Mouse (Mus musculus) limb, embryonic 10.5 days (tissue): ENCODE results near the gene Unc45a. TPM values are rescaled to one million over a fixed set of nuclear protein-coding genes. Genes with fewer than 3 reads are reported as not detected.
A peak's percentile ranks its signal among the peaks of the same experiment; 100 is the strongest.

Experiments
- DNase-seq: peaks from one replicate; pipeline ENCODE4 v3.0.0-alpha.2; 2017; ENCODE audit warnings: low spot score
- H3K27ac ChIP-seq: fragments of 300-500 bp; sonication (generic); 2 replicates; pipeline ENCODE4 v1.5.1; 2016; ENCODE audit warnings: mild to moderate bottlenecking
- H3K27me3 ChIP-seq: fragments of 300-500 bp; sonication (generic); 2 replicates; pipeline ENCODE4 v1.6.1; 2016; ENCODE audit warnings: low read depth, mild to moderate bottlenecking; ENCODE audit not compliant: poor library complexity, severe bottlenecking
- H3K36me3 ChIP-seq: fragments of 300-500 bp; sonication (generic); 2 replicates; pipeline ENCODE4 v1.6.1; 2016; ENCODE audit warnings: mild to moderate bottlenecking, moderate library complexity
- H3K4me1 ChIP-seq: fragments of 300-500 bp; sonication (generic); 2 replicates; pipeline ENCODE4 v1.6.1; 2016
- H3K4me3 ChIP-seq: fragments of 300-500 bp; sonication (generic); 2 replicates; pipeline ENCODE4 v1.5.1; 2016; ENCODE audit warnings: mild to moderate bottlenecking, moderate library complexity
- H3K9me3 ChIP-seq: fragments of 300-500 bp; sonication (generic); replicated peaks from 2 replicates; pipeline ENCODE4 v1.6.1; 2016; ENCODE audit warnings: mild to moderate bottlenecking
- WGBS: fragments of 180-500 bp; shearing (Covaris S2); methylation state at CpG from one replicate; pipeline ENCODE4 v1.1.7; 2016; 5-methylcytosine and 5-hydroxymethylcytosine counted together
- polyA plus RNA-seq: library from polyadenylated mRNA; unstranded; fragments of >200 nt; fragmentation: Nextera tagmentation; extraction: Ambion mirVana; gene quantifications from 2 replicates; pipeline ENCODE4 v1.2.1, GENCODE M21; 2016

Unc45a gene
- polyA plus RNA-seq, 1 experiment from 2014 or later = 51.8 TPM

DNA sequence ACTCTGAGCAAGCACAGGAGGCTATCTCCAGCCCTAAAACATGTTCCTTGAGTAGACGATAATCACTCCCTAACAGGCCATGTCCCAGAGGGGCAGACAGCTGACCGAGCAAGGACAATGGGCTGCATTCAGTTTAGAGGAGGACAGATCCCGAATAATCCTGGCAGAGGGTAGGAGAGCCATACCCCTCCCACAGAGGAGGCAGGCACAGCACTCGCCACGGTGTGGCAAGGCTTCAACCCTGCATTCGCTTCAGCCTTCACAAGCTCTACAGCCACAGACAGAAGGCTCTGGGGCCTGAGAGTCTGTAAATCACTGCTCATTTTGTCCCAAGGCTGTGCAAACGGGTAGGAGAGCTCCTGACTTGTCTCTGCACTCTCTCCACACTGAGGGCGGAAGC lies 16.4 kb upstream of the Unc45a start:
- H3K4me1 ChIP-seq = no peaks in the 10 kb centered on the region
- H3K27ac ChIP-seq = no peak overlapping the region
- H3K36me3 ChIP-seq = peaks cover 94% of the 10 kb centered on the region
- H3K4me3 ChIP-seq = no peak overlapping the region
- no peaks in the 10 kb centered on the region for H3K27me3 ChIP-seq
- DNase-seq = no peak
- no peaks in the 10 kb centered on the region for H3K9me3 ChIP-seq
- WGBS = 79% methylated on average over 8 of the region's 8 CpGs

DNA sequence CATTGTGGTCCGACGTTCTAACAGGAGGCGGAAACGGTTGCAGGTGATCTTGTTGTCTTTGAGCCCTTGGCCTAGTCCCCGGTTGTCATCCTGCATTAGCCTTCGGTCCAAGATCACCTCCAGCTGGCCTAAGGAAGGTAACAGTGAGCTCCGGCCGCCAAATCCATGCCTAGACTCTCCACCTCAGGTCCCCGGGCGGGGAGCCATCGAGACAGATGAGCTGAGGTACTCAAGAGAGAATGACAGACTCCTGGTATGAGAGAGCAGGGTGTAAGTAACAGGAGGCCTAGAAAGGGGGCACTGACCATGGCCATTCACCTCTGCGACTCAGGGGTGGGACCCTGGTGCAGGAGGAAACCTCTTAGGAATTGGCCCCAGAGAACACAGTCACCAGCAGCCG lies 15.5 kb upstream of the Unc45a start:
- Histone ChIP-seq H3K4me1 (no peaks in the 10 kb centered on the region), H3K36me3 (peaks cover 92% of the 10 kb centered on the region), H3K9me3 (no peaks in the 10 kb centered on the region), H3K4me3 (no peak overlapping the region), H3K27ac (no peak overlapping the region), H3K27me3 (no peaks in the 10 kb centered on the region)
- DNase-seq = no peak
- WGBS = 92% methylated on average over 13 of the region's 13 CpGs

DNA sequence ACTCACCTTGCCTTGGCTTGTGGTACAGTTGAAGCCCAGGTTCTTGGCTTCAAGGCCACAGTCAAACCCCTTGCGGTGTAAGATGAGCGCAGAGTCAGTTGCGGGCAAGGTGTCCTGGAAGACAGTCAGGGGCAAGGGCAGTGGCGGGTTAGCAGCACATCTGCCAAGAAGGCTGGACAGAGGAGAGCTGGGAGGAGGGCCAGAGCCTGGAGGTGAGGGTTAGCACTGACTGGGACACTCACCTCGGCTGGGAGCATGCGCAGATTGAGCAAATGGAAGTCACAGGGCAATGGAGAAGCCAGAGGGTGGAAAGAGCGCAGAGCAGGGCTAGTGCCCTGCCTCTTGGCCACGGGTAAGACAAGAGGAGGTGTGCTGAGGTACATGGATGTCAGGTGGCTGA lies 12.1 kb upstream of the Unc45a start:
- WGBS = 93% methylated on average over 8 of the region's 8 CpGs
- peaks cover 73% of the 10 kb centered on the region for H3K36me3 ChIP-seq
- H3K27ac ChIP-seq = no peak overlapping the region
- H3K4me1 ChIP-seq = peaks cover 4% of the 10 kb centered on the region
- no peaks in the 10 kb centered on the region for H3K9me3 ChIP-seq
- H3K27me3 ChIP-seq = no peaks in the 10 kb centered on the region
- H3K4me3 ChIP-seq = no peak overlapping the region
- no peak for DNase-seq

DNA sequence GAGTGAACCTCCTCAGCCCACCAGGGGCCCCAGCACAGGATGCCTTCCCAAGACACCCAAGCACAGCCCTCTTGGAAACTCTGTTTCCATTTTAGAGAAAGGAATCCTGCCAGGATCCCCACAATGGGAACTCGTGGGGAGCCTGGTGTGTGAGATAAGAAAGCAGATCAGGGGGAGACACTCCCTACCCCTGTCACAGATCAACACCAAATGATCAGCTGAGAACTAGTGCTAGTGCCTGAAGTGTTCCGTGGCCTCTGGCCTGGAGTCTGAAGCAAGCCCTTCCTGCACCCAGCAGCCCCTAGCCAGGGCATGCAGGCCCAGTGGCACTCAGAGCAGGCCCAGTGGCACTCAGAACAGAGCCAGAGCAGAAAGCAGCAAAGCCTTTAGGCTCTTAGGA lies 10.0 kb upstream of the Unc45a start:
- Histone ChIP-seq H3K27me3 (no peaks in the 10 kb centered on the region), H3K4me1 (peaks cover 17% of the 10 kb centered on the region), H3K9me3 (no peaks in the 10 kb centered on the region), H3K27ac (no peak overlapping the region), H3K4me3 (no peak overlapping the region), H3K36me3 (peaks cover 57% of the 10 kb centered on the region)
- no peak for DNase-seq
- WGBS = 80% methylated on average over 2 of the region's 2 CpGs

DNA sequence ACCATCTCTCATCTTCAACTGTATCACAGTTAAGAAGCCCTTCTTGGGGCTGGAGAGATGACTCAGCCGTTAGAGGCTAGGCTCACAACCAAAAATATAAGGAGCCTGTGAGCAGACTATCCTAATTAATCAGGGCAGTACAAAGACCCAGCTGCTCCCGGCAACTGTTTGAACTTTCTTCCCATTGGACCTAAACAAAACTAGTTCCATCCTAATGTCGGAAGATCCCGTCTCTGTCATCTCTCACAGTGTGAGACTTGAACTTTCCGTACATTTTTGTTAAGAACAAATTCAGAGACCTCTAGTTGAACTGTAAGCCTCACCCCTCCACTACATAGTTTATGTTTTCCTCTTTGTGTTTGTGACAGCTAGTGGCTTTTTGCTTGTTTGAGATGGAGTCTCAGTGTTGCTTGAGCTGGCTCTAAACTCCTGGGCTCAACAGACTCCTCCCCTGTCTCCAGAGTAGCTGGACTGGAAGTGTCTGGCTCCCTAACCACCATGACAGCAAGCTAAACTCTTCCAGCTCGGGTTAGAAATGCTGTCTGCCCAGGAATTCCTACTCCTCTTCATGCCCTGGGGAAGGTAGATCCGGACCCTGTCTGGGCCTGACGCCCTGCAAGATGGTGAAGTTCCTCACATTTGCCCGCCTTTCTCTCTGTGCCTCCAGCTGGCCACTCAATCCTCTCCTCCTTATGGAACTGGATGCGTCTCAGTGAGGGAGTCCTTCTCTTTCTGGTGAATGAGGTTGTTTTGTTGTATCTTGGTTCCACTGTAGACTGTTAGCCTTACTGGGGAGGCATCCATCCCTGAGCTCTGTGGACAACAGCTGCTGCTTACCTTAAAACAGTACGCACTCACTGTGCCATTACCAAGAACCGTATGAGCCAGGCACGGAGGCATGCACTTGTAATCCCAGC lies 7.1 kb upstream of the Unc45a start:
- 70% methylated on average over 13 of the region's 13 CpGs for WGBS
- H3K4me3 ChIP-seq = no peak overlapping the region
- peak overlapping the region; percentile 3; the same call in 1 of the 2 replicates for H3K27ac ChIP-seq
- no peak for DNase-seq
- no peaks in the 10 kb centered on the region; the same call in 1 of the 2 replicates for H3K9me3 ChIP-seq
- H3K27me3 ChIP-seq = no peaks in the 10 kb centered on the region
- H3K4me1 ChIP-seq = peaks cover 26% of the 10 kb centered on the region
- peaks cover 39% of the 10 kb centered on the region for H3K36me3 ChIP-seq

DNA sequence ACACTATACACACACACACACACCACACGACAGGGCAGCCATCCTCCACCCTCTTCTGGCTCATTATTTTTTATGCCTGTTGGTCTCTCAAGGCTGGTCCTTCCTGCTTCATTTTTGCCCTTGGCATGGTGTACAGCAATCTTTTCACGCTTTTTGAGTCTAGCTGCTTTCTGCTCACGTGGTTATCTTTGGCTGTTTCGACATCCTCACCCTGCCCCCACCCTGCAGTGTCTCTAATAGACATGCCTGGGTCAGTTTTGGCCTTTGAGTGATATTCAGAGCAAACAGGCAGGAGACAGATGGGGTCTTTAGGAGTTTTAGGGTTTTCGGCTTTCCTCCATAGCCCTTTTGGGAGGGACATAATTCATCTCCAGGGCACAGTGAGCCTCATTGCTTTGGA lies 6.0 kb upstream of the Unc45a start:
- WGBS = 91% methylated on average over 5 of the region's 5 CpGs
- Histone ChIP-seq H3K27ac (peak overlapping the region; percentile 3; the same call in 1 of the 2 replicates), H3K4me1 (peaks cover 35% of the 10 kb centered on the region), H3K9me3 (no peaks in the 10 kb centered on the region; the same call in 1 of the 2 replicates), H3K27me3 (peaks cover 5% of the 10 kb centered on the region; the same call in 1 of the 2 replicates), H3K4me3 (no peak overlapping the region), H3K36me3 (peaks cover 29% of the 10 kb centered on the region)
- DNase-seq = no peak

DNA sequence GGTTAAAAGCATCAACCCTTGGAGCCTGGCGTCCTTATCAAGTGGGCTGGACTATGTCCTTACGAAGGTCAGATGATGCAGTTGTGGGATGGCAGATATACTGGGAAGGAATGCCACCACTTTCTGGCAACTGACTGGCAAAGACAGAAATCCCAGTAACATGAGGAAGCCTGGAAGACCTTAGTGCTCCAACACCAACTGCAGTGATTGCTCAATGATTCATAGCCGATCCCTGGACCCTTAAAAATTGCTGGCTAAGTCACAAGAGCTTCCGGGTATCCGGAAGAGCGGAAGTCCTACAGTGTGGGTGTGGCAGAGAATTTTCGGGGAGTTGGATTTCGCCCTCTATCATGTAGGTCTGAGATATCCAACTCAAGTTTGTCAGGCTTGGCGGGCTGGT lies 5.4 kb upstream of the Unc45a start:
- WGBS = 93% methylated on average over 9 of the region's 9 CpGs
- Histone ChIP-seq H3K4me1 (peaks cover 40% of the 10 kb centered on the region), H3K36me3 (peaks cover 24% of the 10 kb centered on the region), H3K27ac (no peak overlapping the region), H3K4me3 (no peak overlapping the region), H3K9me3 (no peaks in the 10 kb centered on the region; the same call in 1 of the 2 replicates), H3K27me3 (peaks cover 7% of the 10 kb centered on the region; the same call in 1 of the 2 replicates)
- DNase-seq = no peak

DNA sequence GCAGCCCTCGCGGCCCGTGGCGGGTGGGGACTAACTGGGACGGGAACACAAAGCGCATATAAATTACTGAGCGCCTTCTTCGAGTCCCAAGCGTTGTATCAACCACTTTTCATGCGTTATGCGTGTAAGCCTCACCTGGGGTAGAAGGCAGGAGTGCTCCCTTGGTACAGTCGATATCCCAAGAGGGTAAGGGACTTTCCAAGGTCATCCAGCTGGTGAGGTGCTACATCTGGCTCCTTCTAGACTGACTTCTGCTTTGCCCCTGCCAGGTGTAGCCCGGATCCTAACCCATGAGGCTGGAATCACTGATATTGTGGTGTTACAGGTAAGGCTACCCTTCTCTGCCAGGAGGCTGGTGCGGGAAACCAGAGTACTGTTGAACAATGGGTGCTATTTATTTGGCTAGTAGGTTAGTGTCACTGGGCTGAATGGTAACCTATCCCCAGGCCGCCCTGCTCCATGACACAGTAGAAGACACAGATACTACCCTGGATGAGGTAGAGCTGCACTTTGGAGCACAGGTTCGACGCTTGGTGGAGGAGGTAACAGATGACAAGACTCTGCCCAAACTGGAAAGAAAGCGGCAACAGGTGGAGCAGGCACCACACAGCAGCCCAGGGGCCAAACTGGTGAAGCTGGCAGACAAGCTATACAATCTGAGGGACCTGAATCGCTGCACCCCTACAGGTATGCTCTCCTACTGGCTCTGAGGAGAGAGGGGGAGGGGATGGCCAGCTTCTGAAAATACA lies 2.6 kb upstream of the Unc45a start:
- Histone ChIP-seq H3K36me3 (peaks cover 10% of the 10 kb centered on the region), H3K27ac (peak overlapping the region; percentile 93), H3K4me1 (peaks cover 59% of the 10 kb centered on the region), H3K27me3 (peaks cover 7% of the 10 kb centered on the region; the same call in 1 of the 2 replicates), H3K4me3 (peak overlapping the region; percentile 71), H3K9me3 (no peaks in the 10 kb centered on the region; the same call in 1 of the 2 replicates)
- no peak for DNase-seq
- WGBS = 26% methylated on average over 19 of the region's 19 CpGs

DNA sequence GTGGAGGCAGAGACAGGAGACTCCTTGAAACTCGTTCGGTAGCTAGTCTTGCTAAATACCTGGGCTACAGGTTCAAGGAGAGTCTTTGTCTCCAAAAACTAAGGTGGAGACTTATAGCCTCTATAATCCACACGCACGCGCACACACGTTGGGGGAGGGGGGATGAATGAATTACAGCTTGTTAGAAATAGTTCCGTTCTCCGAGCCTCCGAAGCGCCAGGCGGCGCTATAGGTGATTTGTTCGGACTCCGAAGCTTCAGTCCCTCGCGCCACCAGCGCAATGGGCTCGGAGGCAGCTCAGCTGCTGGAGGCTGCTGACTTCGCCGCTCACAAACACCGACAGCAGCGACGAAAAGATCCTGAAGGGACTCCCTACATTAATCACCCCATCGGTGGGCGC lies 2.1 kb upstream of the Unc45a start, which contains the start of gene Hddc3:
Gene Hddc3, plus strand, starts transcription at position 247 of the 400 bp plus-strand sequence.
- peaks cover 55% of the 10 kb centered on the region for H3K4me1 ChIP-seq
- WGBS = under 1% methylated on average over 25 of the region's 25 CpGs
- H3K9me3 ChIP-seq = no peaks in the 10 kb centered on the region; the same call in 1 of the 2 replicates
- H3K27me3 ChIP-seq = peaks cover 7% of the 10 kb centered on the region; the same call in 1 of the 2 replicates
- peaks cover 12% of the 10 kb centered on the region for H3K36me3 ChIP-seq
- peak; percentile 97 for DNase-seq
- peak within 1 kb of the TSS; percentile 71 for H3K4me3 ChIP-seq
- peak within 1 kb of the TSS; percentile 93 for H3K27ac ChIP-seq

DNA sequence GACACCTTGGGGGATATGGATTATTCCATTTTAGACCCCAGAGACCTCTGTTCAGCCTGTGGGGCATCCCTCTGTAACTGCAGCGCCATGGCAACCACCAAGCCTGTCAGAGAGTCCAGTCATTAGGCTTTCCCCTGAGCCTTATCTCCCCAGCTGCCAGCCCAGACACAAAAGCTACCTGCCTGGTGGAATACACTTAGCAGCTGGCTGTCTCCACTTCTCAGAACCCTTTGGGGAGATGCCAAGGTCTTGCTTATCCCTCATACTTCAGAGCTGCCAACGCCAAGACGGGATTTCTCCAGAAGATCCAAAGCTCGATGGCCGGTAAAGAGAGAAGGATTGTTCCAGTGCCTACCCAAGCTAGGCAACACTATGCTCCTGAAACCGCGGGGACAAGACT lies 988 bp upstream of the Unc45a start:
- peaks cover 23% of the 10 kb centered on the region for H3K36me3 ChIP-seq
- 83% methylated on average over 7 of the region's 7 CpGs for WGBS
- H3K4me1 ChIP-seq = peaks cover 44% of the 10 kb centered on the region
- no peak for DNase-seq
- H3K27ac ChIP-seq = no peak overlapping the region
- peaks cover 7% of the 10 kb centered on the region; the same call in 1 of the 2 replicates for H3K27me3 ChIP-seq
- no peak overlapping the region for H3K4me3 ChIP-seq
- no peaks in the 10 kb centered on the region; the same call in 1 of the 2 replicates for H3K9me3 ChIP-seq

DNA sequence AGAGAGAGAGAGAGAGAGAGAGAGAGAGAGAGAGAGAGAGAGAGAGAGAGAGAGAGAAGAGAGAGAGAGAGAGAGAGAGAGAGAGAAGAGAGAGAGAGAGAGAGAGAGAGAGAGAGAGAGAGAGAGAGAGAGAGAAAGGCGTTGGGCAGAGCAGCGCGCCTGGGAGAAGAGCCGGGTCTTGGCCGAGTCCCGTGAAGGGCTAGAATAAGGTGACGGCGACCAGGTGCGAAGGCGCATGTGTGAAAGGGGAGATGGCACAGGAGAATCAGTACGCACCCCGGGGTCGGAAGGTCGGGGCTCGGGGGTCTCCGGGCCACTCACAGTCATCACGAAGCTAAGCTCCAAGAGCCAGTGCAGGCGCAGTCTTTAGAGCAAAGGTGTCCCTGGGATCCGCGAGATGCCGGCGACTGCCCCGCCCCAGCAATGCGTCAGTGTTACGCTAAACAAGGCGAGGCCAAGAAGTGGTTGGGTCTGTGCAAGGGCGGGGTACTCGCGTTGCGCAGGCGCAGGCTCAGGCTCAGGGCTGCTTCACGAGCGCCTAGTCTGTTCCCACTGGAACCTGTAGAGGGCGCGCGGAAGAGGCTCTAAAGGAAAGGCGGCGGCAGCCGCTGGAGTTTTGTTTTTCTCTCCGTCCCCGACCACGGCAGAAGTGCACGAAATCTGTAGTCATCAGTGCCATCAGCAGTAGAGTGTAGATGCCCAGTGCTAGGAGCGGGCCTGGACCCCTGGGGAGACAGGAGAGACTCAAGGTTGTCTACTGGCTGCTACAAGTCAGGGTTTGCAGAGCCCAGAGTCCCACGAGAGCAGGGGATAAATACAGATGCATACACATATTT lies 794 bp downstream of the Unc45a start:
- peak overlapping the region; percentile 71 for H3K4me3 ChIP-seq
- peak; percentile 97 for DNase-seq
- H3K27ac ChIP-seq = peak overlapping the region; percentile 82
- WGBS = 1% methylated on average over 45 of the region's 45 CpGs
- H3K36me3 ChIP-seq = peaks cover 30% of the 10 kb centered on the region
- H3K9me3 ChIP-seq = no peaks in the 10 kb centered on the region
- peaks cover 42% of the 10 kb centered on the region for H3K4me1 ChIP-seq
- peaks cover 7% of the 10 kb centered on the region; the same call in 1 of the 2 replicates for H3K27me3 ChIP-seq

DNA sequence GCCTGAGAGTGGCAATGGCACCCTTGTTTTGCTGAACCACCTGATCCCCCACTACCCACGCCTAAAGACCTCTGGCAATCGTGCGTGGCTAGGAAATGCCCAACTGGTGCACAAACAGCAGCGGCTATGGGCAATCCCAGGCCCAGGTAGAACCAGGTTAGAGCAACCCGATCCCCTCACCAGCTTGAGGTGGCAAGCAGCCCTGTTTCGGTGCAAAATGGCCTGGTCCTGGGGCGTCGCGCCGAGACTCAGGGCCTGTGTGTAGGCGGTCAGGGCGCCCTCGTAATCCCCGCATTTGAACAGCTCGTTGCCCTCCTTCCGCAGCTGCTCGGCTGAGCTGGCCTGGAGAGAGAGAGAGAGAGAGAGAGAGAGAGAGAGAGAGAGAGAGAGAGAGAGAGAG lies 1.4 kb downstream of the Unc45a start:
- Histone ChIP-seq H3K4me3 (peak overlapping the region; percentile 71), H3K4me1 (peaks cover 42% of the 10 kb centered on the region), H3K27ac (peak overlapping the region; percentile 82), H3K36me3 (peaks cover 37% of the 10 kb centered on the region), H3K9me3 (no peaks in the 10 kb centered on the region), H3K27me3 (peaks cover 7% of the 10 kb centered on the region; the same call in 1 of the 2 replicates)
- DNase-seq = peak; percentile 59
- WGBS = 12% methylated on average over 17 of the region's 17 CpGs
